Mouse (Mus musculus): ENCODE measurements at regions not wholly inside any gene's neighbourhood (a gene's known extent, or its start where the extent isn't known, plus 50 kb on each side); places are given as distances from the start of the nearest gene placed in this dataset.

DNA sequence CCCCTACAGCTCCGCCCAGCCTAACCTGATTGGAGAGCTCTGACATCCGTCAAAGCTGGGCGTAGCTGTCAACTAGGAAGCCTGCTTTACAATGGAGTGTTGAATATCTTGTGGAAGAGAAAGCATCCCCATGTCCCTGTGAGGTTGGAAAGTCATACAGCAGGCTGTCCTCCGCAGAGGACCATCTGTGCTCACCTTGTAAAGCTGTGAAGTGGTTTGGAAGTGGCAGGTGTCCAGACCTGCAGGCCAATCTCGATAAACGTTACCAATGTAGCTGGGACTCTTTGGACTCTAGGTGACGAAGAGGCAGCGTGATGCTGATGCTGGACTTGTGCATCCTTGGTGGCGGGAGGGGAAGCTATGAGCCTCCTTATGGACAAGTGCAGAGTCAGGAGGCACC is 305.1 kb downstream of the Ajap1 start:
- no peak for TF ChIP-seq POLR2A (IDR thresholded peaks at IDR 0.05; ENCODE audit: low read depth, low read length)
- TF ChIP-seq CTCF (IDR thresholded peaks at IDR 0.05; ENCODE audit: extremely low read depth, insufficient read length, insufficient replicate concordance, low read depth, low read length) = no peak
